Mouse (Mus musculus) kidney, postnatal 0 days (tissue): ENCODE measurements around the gene Rnf7. TPM values are rescaled to one million over a fixed set of nuclear protein-coding genes. Genes with fewer than 3 reads are reported as not detected.

Experiments used
- ATAC-seq: fragments of 200-750 bp; cut with Nextera tagmentation; replicated peaks from 2 replicates; pipeline ENCODE4 v1.8.0; 2017; ENCODE audit warnings: low read depth, moderate number of reproducible peaks, moderate TSS enrichment, moderate library complexity; ENCODE audit not compliant: low FRiP score
- DNase-seq: peaks from one replicate; pipeline ENCODE4 v3.0.0-alpha.2; 2016; ENCODE audit warnings: low spot score
- H3K27ac ChIP-seq: fragments of 300-500 bp; sonication (generic); 2 replicates; pipeline ENCODE4 v1.5.1; 2014; ENCODE audit warnings: mild to moderate bottlenecking
- H3K27me3 ChIP-seq: fragments of 300-500 bp; sonication (generic); 2 replicates; pipeline ENCODE4 v1.6.1; 2014; ENCODE audit warnings: low read length, mixed read lengths; ENCODE audit not compliant: insufficient read depth
- H3K36me3 ChIP-seq: fragments of 300-500 bp; sonication (generic); 2 replicates; pipeline ENCODE4 v1.6.1; 2014; ENCODE audit warnings: low read length, mixed read lengths; ENCODE audit not compliant: insufficient read depth
- H3K4me1 ChIP-seq: fragments of 300-500 bp; sonication (generic); replicated peaks from 2 replicates; pipeline ENCODE4 v1.6.1; 2014; ENCODE audit warnings: antibody characterized with exemption, low read length, mixed read lengths; ENCODE audit not compliant: insufficient read depth
- H3K4me2 ChIP-seq: fragments of 300-500 bp; sonication (generic); 2 replicates; pipeline ENCODE4 v1.6.1; 2014; ENCODE audit warnings: mild to moderate bottlenecking, low read length, moderate library complexity, mixed read lengths
- H3K4me3 ChIP-seq: fragments of 300-500 bp; sonication (generic); replicated peaks from 2 replicates; pipeline ENCODE4 v1.5.1; 2014; ENCODE audit warnings: low read depth, low read length
- H3K9ac ChIP-seq: fragments of 300-500 bp; sonication (generic); 2 replicates; pipeline ENCODE4 v1.6.1; 2014; ENCODE audit warnings: low read depth, low read length
- H3K9me3 ChIP-seq: fragments of 300-500 bp; sonication (generic); replicated peaks from 2 replicates; pipeline ENCODE4 v1.6.1; 2016; ENCODE audit warnings: low read length, inconsistent platforms, mixed read lengths
- CTCF ChIP-seq: IDR thresholded peaks from 2 replicates; pipeline ENCODE4 v1.5.1; 2016; ENCODE audit warnings: antibody characterized with exemption, low read depth, mild to moderate bottlenecking, moderate library complexity
- WGBS: fragments of 180-500 bp; shearing (Covaris S2); extraction: QIAGEN DNeasy Blood & Tissue Kit; methylation state at CpG from one replicate; pipeline ENCODE4 v1.1.7; 2014; 5-methylcytosine and 5-hydroxymethylcytosine counted together
- polyA plus RNA-seq: library from polyadenylated mRNA; unstranded; fragments of >200 nt; fragmentation: Nextera tagmentation; extraction: Ambion mirVana; gene quantifications from 2 replicates; pipeline ENCODE4 v1.2.1, GENCODE M21; 2015

The Rnf7 gene
- polyA plus RNA-seq, 1 experiment from 2014 or later = 255 TPM

- Histone ChIP-seq H3K27ac (no peak overlapping the region), H3K4me3 (no peak overlapping the region), H3K4me1 (no peaks in the 10 kb centered on the region), H3K9me3 (no peaks in the 10 kb centered on the region), H3K27me3 (no peaks in the 10 kb centered on the region), H3K4me2 (no peak overlapping the region), H3K36me3 (no peaks in the 10 kb centered on the region), H3K9ac (no peak overlapping the region)
- ATAC-seq = no peak
- no peak for TF ChIP-seq CTCF
- WGBS = 50% methylated on average over 3 of the region's 3 CpGs
- peak; percentile 33 for DNase-seq
Observed at GRCm38 (mm10) chr9:96431081-96431480, 47.4 kb downstream of the Rnf7 start.

- ATAC-seq (0 out of 2 replicates have a peak, but pooled peaks have one; percentile 50), DNase-seq (peak; percentile 89)
- H3K9me3 ChIP-seq = no peaks in the 10 kb centered on the region
- no peak overlapping the region for H3K4me2 ChIP-seq
- peak overlapping the region; percentile 83 for H3K27ac ChIP-seq
- no peaks in the 10 kb centered on the region for H3K27me3 ChIP-seq
- no peak overlapping the region for H3K4me3 ChIP-seq
- no peak overlapping the region for H3K9ac ChIP-seq
- H3K36me3 ChIP-seq = no peaks in the 10 kb centered on the region
- no peak for TF ChIP-seq CTCF
- H3K4me1 ChIP-seq = peaks cover 4% of the 10 kb centered on the region
- 56% methylated on average over 17 of the region's 17 CpGs for WGBS
Observed at GRCm38 (mm10) chr9:96428336-96429046, 50.0 kb downstream of the Rnf7 start.

- Histone ChIP-seq H3K9me3 (no peaks in the 10 kb centered on the region), H3K4me2 (peak overlapping the region; percentile 43), H3K4me3 (no peak overlapping the region), H3K36me3 (no peaks in the 10 kb centered on the region), H3K9ac (0 out of 2 replicates have a peak overlapping the region, but pooled peaks have one; percentile 20), H3K27ac (peak overlapping the region; percentile 61; the same call in 1 of the 2 replicates), H3K4me1 (peaks cover 4% of the 10 kb centered on the region), H3K27me3 (no peaks in the 10 kb centered on the region)
- DNase-seq = no peak
- 24% methylated on average over 8 of the region's 8 CpGs for WGBS
- TF ChIP-seq CTCF = peak; percentile 56; the same call in 1 of the 2 replicates
- ATAC-seq = peak; percentile 89
Observed at GRCm38 (mm10) chr9:96424027-96424426, 54.4 kb downstream of the Rnf7 start.

Other genes with a start within 250 kb of the Rnf7 start
- gene Atp1b3, start 114.2 kb downstream of the Rnf7 start, polyA plus RNA-seq = 182 and 197 TPM in 2 replicates
- gene Gm28729, start 46.6 kb upstream of the Rnf7 start, polyA plus RNA-seq = 0.09 TPM in 1 of 2 replicates, not detected in the other
- gene Rasa2, start 152.9 kb upstream of the Rnf7 start, polyA plus RNA-seq = 13.8 and 14.9 TPM in 2 replicates